Mouse (Mus musculus): ENCODE results near the gene Col6a5. TPM values are rescaled to one million over a fixed set of nuclear protein-coding genes. Genes with fewer than 3 reads are reported as not detected.
"Not testable (repeated sequence)": the region's sequence is repeated elsewhere in the genome, so short reads cannot be mapped to it uniquely, and the experiment has no call there.

Col6a5 gene
- total RNA-seq, 2 experiments from 2014 or later: not detected

DNA sequence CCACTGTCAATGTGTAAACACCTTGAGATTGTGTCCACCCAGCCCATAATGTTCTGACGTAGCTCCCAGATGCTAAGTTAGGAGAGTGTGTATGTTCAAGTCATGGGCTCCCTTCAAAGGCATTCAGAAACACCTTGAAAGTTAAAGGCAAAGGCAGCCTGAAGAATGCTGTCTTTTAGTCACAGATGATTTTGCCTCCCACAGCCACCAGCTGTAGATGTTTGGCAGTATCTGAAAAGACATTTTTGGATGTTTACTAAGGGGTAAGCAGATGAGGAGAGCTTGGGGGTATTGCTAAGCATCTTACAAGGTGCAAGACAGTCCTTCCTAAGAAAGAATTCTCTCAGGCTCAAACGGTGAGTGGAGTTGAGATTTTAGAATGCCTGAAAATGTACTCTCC, 50.3 kb downstream of the Col6a5 start:
- ATAC-seq (replicated peaks; ENCODE audit: poor library complexity): no peak

DNA sequence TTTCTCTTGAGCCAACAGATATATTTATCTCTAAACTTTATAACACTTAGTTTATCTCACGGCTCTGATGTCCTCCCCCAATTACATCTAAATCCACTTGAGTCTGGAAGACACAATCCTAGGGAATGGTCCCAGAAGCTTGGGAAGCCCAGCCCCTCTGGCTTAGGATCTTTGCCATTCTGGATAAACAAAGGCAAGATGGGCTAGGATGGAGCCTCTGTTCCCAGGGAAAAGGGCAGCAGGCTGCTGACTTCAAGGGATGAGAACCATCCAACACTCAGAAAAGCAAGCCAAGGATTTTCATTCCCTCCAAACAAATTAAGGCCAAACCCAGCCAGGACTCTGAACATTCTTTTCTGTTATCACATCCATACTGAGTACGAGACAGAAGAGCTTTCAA, 51.1 kb downstream of the Col6a5 start:
- ATAC-seq (replicated peaks; ENCODE audit: poor library complexity): no peak

DNA sequence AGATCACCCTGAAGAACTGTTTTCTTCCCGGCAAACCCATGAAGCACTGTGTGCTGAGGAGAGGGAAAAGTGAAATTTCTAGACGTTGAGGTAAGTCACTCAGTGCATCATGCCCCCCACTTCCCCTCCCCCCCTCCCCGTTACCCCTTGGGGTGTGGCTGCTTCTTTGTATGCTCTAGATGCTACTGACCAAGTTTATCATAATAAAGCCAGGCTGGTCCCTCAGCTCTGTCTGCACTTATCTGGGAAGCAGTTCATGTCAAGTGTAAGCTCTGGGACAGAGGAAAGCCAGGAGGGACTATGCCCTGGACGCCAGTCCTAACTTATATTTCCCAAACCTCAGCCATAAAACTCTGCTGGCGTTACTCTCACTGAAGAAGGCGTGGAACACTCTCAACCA, 53.0 kb downstream of the Col6a5 start:
- ATAC-seq (replicated peaks; ENCODE audit: poor library complexity): no peak

DNA sequence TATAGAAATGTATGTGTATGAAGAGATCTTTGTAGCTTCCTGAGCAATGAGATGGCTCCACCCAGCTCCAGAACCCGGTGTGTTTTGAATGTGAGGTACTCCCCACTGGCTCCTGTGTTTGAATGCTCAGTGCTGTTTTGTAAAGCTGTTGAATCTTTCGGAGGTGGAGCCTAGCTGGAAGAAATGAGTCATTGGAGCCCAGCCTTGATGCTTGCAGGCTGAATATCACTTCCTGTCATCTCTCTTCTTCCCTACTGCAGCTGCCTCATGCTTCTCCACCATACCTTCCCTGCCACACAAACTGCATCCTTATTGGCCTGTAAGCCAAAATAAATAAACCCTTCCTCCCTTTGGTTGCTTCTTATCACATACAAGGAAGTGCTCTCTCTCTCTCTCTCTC, 72.9 kb downstream of the Col6a5 start:
- ATAC-seq (replicated peaks; ENCODE audit: poor library complexity): no peak

DNA sequence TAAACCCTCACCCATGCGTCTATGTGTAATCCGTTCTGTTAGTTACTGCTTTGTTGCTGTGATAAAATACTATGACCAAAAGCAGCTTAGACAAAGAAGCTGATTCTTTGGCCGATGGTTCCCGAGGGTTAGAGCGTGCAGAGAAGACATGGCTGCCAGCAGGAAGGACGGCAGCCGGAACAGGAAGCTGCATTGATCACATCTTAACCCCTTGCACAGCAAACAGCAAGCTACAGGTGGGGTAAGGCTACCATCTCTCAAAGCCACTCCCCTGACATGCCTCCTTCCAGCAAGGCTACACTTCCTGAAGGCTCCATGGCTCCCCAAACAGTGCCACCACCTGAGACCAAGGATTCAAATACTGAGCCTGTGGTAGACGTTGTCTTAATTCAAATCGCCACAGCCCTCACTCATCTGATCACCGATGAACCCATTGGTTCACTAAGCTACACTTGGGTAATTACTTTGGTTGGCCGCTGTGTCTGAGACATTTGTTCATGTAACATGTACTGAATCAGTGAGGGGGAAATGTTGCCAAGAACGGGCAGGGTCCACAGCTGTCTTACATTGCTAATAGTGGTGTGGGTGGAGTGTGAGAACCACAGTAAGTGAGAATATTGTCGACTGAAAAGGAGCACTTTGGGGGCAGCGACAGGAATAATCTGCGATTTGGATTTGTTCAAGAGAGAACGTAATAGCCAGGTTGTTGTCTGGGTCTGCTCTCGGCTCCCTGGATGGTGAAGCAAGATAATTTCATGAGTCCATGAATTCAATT, 75.6 kb downstream of the Col6a5 start:
- no peak for ATAC-seq (replicated peaks; ENCODE audit: poor library complexity)

DNA sequence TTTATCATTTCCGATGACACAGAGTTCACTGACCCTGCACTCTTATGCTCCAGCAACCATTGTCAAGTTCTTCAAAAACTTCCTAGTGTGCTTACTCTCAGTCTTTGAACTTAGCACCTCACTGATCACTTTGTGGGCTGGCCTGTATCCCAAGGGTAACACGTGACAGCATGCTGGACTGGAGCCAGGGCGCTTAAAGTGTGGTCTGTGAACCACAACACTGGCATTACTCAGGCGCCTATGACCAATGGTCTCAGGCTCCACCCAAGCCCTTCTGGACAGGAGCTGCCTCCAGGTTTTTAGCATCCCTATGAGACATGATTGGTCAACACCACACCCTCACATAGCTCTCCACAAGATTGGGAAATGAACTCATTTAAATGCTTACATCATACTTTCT, 79.7 kb downstream of the Col6a5 start:
- no peak for ATAC-seq (replicated peaks; ENCODE audit: poor library complexity)

DNA sequence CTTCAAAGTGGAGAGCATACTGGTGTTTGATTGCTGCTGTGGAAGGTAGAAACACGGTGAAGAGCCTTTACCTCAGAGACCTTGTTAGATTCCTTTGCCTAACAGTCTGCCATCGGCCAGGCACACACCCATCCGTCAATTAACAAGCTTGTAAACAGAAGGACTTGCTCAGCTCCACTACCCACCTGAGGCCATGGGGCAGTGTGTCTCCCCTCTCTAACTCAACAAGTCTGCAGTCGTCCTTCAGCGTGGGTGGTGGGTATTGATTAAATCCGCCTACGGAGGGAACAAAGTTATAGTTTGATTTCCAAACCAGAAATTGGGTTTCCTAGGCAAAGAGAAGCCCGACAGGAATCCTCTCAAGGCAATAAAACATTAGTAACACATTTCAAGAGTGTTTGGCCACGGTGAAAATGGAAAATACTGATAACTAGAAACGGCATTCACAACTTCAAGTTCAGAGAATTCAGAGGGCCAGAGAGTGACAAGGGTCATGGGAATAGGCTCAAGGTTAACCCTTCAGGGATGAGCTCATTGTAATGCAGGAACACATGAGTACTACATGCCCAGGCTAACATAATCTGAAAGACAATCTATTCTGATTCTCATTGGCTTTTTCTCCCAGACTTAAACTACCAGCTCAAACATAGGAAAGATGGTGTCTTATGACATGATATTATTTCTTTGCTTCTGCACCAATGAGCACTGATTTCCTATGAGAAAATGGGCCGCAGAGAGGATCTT, 81.9 kb downstream of the Col6a5 start:
- ATAC-seq (replicated peaks; ENCODE audit: poor library complexity): no peak

DNA sequence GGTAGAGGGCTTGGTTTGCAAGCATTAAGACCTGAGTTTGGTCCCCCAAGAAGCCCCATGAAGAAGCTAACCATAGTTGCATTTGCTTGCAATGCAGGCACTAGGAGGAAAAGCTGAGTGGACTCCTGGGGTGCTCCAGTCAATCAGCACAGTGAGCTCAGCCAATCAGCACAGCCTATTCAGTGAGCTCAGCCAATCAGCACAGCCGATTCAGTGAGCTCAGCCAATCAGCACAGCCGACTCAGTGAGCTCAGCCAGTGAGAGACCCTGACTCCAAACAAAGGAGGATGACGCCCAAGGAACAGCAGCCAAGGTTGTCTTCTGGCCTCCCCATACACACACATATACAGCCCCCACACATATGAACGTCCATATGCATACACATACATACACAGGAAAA, 84.3 kb downstream of the Col6a5 start:
- ATAC-seq (replicated peaks; ENCODE audit: poor library complexity): no peak

DNA sequence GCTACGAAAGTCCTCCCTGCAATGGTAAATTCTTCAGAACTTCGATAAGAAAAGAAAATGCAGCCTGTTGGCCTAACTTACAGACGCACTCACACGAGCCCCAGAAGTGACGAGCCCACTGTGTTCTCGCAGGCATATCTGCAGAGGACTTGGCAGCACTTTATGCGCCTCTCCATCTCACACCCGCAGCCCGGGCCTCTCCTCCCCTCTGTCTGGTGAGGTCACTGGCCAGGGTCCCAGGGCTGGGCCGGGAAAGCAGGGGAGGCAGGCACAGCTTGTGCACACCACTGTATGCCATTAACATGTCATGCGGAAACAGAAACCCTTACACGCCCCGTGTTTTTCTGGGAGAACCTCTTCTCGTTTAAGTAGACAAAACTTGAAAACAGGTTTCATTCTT, 88.8 kb downstream of the Col6a5 start:
- ATAC-seq (replicated peaks; ENCODE audit: poor library complexity): no peak

DNA sequence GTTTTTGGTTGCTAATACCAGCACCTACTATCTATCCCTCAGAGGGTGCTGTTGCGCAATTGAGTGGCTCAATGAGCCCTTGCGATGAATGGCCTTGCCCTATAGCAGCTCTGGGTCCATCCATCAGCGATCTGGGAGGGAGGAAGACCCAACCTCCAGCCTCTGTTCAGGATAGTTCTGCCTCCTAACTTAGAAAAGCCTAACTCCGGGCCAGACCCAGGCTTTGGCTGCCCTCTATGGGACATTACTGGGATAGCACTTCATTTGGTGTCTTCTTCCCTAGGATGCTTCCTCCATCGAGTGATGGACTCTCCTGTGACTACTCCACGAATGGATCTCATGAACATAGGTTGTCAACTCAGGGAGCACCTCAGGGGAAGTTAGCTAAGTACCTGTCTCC, 102.7 kb downstream of the Col6a5 start:
- peak; percentile 90 for ATAC-seq (replicated peaks; ENCODE audit: poor library complexity)

DNA sequence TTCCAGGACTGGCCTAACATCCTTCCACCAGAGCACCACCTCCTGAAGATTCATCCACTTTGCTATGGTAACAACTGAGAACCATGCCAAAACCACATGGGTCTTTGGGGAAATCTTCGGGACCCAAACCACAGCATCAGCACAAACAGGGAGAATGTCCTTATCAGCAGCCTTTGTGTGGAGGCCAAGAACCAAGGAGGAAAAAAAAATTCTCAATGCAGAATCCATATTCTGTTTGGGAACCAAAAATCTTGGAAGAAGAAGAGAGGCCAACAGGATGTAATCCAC, 107.7 kb downstream of the Col6a5 start:
- ATAC-seq (replicated peaks; ENCODE audit: poor library complexity): no peak

DNA sequence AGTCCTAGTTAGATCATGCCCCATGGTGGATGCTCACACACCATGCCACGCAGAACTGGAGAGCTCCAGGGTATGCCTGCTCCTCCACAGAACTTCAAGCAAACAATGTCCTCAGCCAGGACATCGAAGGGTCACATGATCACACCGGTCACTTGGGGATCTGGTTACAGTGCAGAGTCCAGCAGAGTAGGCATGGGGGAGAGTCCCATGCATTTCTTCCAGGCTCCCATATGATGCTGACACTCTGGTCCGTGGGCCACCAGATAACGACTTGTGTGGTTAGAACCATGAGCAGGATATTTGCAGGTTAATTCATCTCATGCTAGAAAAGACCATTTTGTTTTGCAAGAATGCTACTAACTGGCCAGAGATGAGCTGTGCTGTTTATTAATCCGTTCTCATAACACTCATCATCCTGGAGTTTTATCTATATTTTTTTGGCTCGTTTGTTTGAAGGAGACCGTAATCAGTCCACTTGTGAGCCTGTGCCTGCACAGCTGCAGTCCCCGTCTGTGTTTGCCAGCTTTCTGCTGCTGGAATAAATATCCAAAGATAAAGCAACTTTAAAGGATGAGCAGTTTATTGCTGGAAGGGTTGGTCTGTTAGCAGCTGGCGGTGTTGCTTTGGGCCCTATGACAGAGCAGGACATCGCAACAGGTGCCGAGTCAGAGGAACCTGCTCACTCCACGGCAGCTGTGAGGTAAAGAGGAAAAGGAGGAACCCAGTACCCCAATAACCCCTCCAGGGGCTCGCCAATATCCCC, 108.2 kb downstream of the Col6a5 start:
- no peak for ATAC-seq (replicated peaks; ENCODE audit: poor library complexity)

DNA sequence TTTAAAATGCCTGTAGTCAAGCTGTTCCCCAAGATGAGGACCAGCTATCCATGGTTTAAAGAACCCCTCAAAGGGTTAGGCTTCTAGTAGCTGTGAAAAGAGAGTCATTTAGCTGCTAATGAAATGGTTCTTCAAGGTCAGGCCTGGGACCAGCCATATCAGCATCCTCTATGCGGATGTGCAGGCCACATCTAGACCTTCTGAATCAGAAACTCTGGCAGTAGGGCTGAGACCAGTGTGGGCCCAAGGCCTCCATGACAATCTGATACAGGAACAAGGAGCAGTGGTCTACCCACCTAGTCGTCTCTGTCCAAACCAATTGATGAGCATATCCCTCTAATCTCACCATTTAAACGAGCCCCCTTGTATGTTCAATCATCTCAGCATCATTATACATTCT, 109.4 kb downstream of the Col6a5 start:
- ATAC-seq (replicated peaks; ENCODE audit: poor library complexity): no peak

DNA sequence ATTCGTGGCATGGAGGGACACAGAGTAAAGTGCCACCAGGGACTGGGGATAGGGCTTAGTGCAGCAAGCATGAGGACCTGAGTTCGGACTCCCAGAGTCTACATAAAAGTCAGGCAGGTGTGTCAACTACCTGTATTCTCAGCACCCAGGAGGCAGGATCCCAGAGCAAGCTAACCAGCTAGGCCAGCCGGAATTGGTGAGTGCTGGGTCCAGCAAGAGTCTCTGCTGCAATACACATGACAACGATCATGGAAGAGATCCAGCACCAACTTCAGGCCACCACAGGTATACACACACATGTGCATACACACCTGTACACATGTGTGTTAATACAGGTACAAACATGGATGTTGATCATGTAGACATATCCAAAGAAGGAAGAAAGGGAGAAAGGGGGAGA, 112.0 kb downstream of the Col6a5 start:
- ATAC-seq (replicated peaks; ENCODE audit: poor library complexity): no peak

DNA sequence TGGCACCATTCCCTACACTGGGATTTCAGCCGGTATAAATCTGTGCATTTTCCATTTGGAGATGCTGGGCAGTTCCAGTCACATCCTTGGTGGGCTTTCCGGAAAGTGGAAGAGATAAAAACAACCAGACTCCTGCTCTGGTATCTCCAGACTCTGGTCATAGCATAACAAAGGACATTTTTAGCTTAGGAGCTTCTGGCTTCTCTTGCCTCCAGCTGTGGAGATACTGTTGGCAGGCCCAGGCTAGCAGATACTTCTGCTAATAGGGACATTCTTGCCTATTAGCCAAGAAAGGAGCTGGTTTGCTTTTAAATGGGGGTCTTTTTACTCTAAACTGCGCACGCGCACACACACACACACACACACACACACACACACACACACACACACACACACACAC, 113.2 kb downstream of the Col6a5 start:
- no peak for ATAC-seq (replicated peaks; ENCODE audit: poor library complexity)

DNA sequence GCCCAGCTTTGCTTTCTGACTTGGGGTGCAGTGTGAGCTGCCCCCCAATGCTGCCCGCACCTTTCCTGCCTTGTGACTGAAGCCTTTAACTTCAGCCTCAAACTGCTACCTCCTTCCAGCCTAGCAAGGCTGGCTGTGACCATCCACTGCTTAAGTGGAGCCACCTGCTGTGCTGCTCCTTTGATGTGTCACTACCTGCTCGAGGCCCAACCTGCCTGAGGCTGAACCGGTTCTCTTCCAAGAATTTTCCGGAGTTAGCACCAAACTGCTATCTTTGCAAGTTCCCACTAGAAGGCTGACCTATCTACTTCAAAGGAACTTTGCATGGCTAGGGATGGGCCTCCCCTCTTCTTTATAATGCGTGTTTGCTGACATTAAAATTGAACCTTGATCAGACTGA, 119.1 kb downstream of the Col6a5 start:
- not testable (repeated sequence) for ATAC-seq (replicated peaks; ENCODE audit: poor library complexity)

DNA sequence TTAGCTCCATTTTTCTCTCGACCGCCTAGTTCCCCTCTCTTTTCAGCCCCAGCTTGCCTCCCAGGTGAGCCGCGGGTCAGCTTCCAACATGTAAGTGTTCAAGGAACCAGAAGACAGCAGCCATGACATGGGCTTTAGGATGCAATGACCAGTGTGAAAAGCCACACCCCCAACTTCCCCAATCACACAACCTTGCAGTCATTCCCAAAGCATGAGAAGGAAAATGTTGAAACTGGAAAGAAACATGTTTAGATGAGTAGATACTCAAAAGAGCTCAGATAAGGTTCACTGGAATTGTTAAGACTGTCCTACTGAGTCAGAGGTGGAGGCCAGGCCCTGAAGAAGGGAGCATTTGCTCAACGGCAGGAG, 121.3 kb downstream of the Col6a5 start:
- ATAC-seq (replicated peaks; ENCODE audit: poor library complexity): no peak

DNA sequence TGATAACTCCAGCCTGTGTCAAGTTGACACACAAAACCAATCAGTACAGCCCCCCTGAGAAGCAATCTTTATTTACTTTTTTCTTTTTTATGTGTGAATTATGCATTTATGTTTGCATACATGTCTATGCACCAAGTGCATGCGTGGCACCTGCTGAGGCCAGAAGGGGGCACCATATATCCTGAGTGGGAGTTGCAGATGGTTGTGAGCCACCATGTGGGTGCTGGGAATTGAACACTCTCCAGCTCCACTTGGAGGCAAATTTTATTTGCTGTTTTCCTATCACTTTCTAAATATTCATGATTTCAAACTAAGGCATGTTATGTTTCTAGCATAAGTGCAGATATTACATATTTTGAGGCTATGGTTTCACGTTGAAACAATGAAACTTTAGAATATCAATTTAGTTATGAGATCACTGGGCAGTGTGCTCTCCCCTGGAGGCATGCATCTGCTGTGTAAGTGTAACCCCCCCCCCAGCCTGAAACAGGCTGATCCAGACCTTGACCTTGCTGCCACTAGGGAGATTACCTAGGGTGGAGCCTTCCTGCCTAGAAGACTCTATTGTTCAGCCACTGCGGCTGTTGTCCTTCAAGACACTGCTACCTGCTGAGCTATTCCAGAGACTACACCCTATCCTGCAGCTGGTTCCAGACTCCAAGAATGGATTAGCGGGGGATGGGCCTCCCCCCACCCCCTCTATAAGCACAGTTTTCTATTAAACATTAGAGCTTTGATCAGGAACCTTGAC, 121.9 kb downstream of the Col6a5 start:
- ATAC-seq (replicated peaks; ENCODE audit: poor library complexity): no peak

DNA sequence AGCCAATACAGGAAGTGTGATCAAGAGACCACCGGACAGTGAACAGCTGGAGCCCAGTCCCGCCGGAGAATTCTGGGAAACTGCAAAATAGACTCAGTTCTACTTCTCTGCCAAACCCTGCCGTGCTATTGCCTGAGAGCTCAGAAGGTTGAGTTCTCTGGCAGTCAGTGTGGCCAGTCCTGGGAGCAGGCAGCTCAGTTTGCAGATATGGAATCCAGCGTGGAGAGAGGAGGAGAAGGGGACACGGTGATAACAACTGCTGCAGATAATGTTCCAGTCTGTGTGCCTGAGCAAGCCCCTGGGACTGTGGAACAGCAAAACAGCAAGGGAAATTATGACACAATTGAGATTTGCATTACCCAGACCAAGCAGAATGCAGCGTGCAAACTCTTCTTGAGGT, 124.9 kb downstream of the Col6a5 start:
- no peak for ATAC-seq (replicated peaks; ENCODE audit: poor library complexity)

DNA sequence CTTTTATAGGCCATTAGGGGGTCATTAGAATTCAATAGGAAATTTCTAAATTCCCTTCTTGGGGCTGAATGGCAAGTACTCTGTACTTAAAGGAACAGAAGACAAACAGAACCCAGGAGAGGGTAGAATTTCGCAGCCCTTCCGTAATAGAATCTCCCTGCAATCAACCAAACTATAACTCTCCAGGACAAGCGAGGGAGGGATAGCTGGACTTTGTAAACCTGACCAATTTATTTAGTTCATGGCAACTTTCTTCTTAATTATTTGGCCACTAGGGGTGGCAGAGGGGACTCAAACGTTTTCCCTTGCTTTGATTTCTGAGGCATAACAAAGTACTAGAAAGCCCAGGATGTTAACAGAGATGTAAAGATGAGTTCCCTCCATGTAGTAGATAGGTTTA, 125.6 kb downstream of the Col6a5 start:
- ATAC-seq (replicated peaks; ENCODE audit: poor library complexity): no peak

DNA sequence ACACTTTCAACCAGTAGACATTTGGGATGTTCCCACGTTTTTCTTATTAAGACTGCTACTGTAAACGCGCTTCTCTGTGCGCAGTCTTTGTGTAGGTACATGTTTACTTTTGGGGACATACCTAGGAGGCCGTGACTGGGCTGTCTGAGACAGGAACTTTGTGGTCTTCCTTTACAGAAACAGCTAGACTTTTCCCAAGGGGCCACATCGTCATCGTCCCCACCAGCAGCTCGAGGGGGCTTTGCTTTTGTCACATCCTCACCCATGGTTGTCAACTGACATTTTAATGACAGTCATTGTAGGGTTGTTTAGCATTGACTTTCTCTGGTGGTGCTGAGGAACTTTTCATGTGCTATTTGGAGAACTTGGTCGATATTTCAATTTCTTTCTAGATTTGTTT, 129.2 kb downstream of the Col6a5 start:
- no peak for ATAC-seq (replicated peaks; ENCODE audit: poor library complexity)

Measured in megakaryocyte progenitor cell, adult 5-6 weeks (primary cell).